Mouse (Mus musculus) thymus, adult 2 months (tissue): ENCODE data around the gene Vdr.

Source experiments
- CTCF ChIP-seq: fragments of 200-500 bp; IDR thresholded peaks from 2 replicates; pipeline ENCODE4 v1.5.1; 2012; ENCODE audit warnings: mild to moderate bottlenecking, control low read depth, low read length, moderate library complexity, borderline replicate concordance; ENCODE audit not compliant: control insufficient read depth, poor library complexity, insufficient read depth; ENCODE audit errors: extremely low read depth
- POLR2A ChIP-seq: fragments of 200-500 bp; IDR thresholded peaks from 2 replicates; pipeline ENCODE4 v1.6.1; 2012; ENCODE audit warnings: mild to moderate bottlenecking, low read length, control low read depth, moderate library complexity; ENCODE audit not compliant: control insufficient read depth, poor library complexity, insufficient read depth; ENCODE audit errors: extremely low read depth

GRCm38 (mm10) chr15:97837491-97838061 is 72.9 kb downstream of the Vdr start:
- TF ChIP-seq POLR2A = no peak
- no peak for TF ChIP-seq CTCF
